Mouse (Mus musculus) cerebellum, adult 2 months (tissue): ENCODE measurements around the gene Kcnj3.

Experiments used
- CTCF ChIP-seq: fragments of 200-500 bp; IDR thresholded peaks from 2 replicates; pipeline ENCODE4 v1.5.1; 2011; ENCODE audit warnings: low read depth, mild to moderate bottlenecking, control low read depth, low read length, moderate library complexity, borderline replicate concordance; ENCODE audit not compliant: insufficient read depth
- POLR2A ChIP-seq: fragments of 200-500 bp; IDR thresholded peaks from 2 replicates; pipeline ENCODE4 v1.6.1; 2011; ENCODE audit warnings: low read length, control low read depth, borderline replicate concordance; ENCODE audit not compliant: insufficient read depth

GRCm38 (mm10) chr2:55479933-55480601, 44.3 kb downstream of the Kcnj3 start:
- TF ChIP-seq POLR2A (no peak), CTCF (no peak)
